Mouse (Mus musculus) kidney, postnatal 4 days (tissue): Measurements from ENCODE around the gene Myf6.

Experiments used
- DNase-seq, 2 experiments: peaks; one replicate each; pipeline ENCODE4 v3.0.0; 2021; ENCODE audit warnings: mixed read lengths in 2 of 2

Gene Myf6

DNA sequence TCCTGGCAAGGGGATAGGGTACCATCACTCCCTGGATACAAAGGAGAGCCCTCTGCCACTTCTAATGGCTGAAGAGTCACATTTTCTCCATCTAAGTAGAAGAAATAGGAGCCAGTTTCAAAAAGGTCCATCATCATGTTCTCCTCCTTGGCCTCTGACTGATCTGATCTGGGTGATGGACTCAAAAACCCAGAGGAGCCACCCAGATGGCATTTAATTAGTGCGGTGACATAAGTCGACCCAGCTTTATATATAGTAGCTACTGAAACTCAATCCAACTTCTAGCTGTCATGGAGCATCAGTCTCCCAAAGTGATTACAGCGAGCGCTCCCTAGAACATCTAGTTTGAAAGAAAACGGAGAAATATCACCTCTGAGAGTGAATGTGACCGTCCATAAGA is at the start of gene Myf6:
Myf6 (minus strand) TSS at position 170 of the 400 bp plus-strand sequence.
- no peak for DNase-seq

GRCm38 (mm10) chr10:107543026-107543425 is 48.5 kb upstream of the Myf6 start:
- DNase-seq: no peak

DNA sequence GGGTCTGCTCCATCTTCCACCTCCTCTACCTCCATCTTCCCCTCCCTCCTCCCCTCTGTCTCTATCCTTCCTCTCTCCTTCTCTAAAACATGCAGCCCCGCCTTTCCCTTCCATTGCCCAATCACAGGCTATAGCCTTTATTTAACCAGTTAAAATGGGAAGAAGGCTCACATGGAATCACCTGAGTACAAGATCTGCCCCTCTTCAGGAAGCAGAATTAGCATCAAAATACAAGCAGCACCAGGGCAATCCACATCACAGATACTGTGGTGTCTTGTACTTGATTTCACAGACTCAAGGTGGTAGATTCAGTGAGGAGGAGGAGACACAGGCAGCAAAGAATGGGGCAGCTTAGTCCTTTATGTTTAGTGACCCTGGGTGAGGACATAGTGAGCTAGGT is 34.2 kb upstream of the Myf6 start:
- DNase-seq: no peak

GRCm38 (mm10) chr10:107519216-107519615 is 24.7 kb upstream of the Myf6 start:
- DNase-seq: no peak

DNA sequence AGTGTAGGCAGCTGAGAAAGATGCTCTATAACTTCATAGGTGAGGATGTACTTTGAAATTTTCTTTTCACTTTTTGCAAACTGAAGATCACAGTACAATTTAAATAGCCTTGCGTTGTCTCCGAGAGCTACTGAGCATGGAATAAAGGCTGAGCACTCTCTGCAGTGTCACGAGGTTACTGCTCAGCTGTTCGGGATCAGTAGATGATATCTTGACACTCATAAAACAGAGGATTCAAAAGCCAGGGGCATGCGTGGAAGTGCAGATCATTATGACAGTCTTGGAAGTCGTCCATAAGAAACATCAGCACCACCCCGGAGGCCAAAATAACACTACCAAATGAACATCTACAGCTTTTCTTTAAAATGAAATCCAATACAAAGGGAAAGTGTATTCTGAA is 22.1 kb upstream of the Myf6 start:
- peak; percentile 9 to 22 for DNase-seq

GRCm38 (mm10) chr10:107514735-107515134 is 20.2 kb upstream of the Myf6 start:
- no peak for DNase-seq

DNA sequence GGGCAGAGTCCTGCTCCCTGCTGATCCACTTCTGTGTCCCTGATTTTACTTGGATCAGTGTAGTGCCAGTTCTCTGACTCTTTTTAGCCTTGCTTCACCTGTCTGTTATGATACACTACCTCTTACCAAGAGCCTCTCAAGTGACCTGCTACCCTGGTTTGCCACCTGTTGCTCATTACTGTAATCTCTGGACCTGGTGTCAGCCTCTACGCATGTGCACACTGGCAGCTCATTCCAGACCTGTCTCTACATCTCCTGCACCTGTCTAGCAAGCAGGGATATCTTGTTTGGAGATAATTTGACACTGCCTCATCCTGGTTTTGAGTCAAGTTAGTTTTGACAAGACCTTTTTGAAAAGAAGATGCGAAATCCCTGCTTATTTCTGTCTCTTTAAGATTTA is 11.9 kb upstream of the Myf6 start:
- no peak for DNase-seq

GRCm38 (mm10) chr10:107503430-107503829 is 8.9 kb upstream of the Myf6 start:
- DNase-seq: no peak

DNA sequence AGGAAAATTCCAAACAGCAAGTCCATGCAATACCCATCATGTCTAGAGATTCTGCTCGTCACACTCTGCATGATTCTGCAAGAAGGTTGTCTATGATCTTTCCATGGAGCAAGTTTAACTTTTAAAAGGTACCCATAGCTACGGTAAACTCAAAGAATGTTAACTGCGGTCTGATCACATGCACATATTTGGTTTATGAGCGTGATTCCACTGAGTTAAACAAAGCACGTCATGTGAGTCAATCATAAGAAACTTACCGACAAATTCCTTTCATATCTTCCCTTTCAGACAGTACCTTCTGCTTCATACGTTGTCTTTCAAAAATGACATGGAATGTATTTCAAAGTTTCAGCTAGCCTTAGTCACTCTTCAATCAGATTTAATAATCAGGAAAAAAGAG is 7.7 kb upstream of the Myf6 start:
- DNase-seq: no peak

DNA sequence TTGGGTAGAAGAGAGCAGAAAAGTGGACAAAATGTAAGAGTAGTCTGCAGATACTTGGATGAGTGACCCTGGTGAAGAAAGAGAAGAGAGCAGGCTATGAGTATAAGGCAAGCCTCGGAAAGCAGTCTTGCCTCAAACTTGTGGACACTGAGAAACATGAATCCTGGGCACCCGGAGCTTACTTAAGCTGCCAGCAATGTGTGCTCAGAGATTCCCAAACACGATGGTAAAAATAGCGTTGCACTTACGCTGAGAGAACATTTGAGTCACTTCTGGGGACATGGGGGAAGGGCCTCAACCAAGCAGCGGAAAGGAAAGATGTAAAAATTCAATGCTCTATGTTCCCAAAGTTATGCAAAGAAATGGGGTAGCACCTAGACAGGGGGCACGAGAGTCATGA is 5.1 kb upstream of the Myf6 start:
- no peak for DNase-seq

GRCm38 (mm10) chr10:107496402-107496801 is 1.9 kb upstream of the Myf6 start:
- no peak for DNase-seq

DNA sequence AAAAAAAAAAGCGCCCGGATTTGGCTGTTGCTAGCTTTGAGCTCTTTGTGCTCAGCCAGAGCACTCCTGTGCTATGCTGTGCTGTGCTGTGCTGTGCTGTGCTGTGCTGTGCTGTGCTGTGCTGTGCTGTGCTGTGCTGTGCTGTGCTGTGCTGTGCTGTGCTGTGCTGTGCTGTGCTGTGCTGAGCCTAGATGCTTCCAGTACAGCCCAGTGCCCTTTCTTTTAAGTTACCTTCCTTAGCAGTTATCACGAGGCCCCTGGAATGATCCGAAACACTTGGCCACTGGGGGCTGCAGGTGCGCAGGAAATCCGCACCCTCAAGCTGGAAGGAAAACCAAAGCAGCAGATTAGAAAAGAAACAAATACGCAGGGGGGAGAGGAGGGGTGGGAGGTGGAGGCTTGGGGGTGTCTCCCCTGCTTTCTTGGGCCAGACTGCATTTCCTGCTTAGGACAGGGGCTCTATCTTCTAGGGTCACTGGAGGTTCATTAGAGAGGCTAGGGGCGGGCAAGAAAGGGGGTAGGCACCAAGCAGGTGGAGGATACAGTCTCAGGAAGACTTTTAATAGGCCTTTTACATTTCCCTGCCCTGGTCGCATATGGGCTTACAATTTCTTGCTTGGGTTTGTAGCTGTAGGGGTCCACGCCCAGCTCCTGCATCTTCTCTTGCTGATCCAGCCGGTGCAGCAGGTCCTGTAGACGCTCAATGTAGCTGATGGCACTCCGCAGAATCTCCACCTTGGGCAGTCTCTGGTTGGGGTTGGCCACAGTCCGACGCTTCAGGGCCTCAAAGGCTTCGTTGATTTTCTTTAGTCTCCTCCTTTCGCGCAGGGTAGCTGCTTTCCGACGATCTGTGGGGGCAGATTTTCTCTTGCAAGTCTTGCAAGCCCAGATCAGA is 710 bp downstream of the Myf6 start:
- DNase-seq: no peak

GRCm38 (mm10) chr10:107492867-107493579 is 1.5 kb downstream of the Myf6 start:
- no peak for DNase-seq

DNA sequence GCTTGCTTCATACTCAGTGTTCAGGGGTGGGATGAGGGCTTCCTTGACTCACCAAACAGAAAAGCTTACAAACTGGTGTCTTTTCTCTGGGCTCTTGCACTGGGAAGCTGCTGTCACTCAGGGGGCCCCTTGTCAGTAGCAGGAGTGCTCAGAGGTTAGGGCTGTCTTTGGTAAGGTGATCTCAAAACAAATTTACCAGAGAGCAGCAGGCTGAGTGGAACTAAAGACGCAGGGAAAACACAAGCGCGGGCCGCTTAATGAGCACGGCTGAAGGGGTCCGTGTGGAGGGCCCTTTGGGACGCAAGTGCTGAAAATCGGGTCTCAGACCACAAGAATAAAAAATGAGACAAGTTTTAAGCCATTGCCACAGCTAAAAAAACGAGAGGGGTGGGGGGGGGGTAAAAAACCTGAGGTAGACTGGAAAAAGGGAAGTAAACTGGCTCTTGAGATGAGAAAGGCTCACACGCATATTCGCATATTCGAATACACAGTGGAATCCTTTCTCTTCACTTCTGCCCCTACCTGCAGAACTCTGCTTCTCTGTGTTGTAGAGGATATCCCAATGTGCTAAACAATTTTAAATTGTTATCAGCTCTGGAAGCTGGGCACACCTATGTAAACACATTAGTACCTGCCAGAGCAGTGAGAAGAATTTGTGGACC is 5.8 kb downstream of the Myf6 start:
- no peak for DNase-seq

DNA sequence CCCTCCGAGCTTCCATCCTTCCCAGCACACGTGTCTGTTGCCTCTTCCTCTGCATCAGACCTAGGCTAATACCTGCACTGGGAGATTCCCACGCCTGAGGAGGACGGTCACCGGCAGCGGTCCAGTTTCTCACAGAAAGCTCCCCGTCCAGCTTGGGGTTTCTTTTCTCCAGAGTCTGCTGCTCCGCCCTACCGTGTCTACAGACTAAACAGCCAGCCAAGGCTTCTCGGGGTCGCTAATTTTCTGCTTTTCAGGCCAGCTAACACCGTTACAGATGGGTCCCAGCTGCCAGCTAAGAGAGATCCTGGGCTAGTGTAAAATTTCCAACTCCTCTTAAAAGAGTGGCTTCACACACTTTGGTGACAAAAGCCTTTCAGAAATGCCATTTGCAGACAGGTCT is 7.8 kb downstream of the Myf6 start:
- peak; percentile 17 to 20 for DNase-seq

DNA sequence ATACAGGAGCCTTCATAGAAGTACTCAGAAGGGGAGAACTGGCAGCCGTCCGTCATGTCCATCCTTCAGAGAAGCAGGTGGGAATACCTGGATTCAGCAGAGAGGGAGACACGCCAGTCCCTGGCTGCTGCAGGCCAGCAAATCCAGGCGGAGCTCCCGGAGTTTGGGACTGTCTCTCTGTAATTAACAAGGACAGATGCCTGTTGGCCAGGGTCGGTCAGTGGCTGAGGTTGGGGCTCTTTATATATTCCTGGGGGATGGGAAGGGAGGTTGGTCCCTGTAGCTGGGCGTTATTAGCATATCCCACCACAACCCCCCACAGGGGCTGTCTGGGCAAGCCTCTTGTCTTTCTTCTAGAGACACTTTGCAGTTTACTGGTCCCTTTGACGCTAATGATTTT is 8.7 kb downstream of the Myf6 start, which contains the start of gene Myf5:
Myf5 (minus strand) TSS at position 265 of the 400 bp plus-strand sequence.
- no peak for DNase-seq

- DNase-seq: peak in 1 of 2 experiments; percentile 12
Measured at GRCm38 (mm10) chr10:107484050-107484449, 10.5 kb downstream of the Myf6 start.

- DNase-seq: no peak
Measured at GRCm38 (mm10) chr10:107473497-107473896, 21.0 kb downstream of the Myf6 start.

DNA sequence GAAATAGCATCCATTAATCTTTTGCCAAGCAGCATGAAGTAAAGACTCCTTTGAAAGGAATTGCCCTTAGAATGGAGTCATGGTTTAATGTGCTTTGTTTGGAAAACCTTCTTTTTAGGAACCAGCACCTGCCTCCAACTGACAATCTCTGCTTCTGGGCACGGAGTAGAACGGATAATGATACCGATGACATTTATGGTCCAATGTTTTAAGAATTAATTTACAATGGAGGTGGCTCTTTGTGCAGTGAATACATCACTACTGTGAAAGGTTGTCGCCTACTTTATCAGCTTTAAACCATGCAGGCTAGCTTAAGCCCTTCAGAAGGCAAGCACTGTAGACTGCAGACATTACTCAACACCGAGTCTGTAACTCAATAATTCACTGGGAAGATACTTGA is 22.8 kb downstream of the Myf6 start:
- no peak for DNase-seq

DNA sequence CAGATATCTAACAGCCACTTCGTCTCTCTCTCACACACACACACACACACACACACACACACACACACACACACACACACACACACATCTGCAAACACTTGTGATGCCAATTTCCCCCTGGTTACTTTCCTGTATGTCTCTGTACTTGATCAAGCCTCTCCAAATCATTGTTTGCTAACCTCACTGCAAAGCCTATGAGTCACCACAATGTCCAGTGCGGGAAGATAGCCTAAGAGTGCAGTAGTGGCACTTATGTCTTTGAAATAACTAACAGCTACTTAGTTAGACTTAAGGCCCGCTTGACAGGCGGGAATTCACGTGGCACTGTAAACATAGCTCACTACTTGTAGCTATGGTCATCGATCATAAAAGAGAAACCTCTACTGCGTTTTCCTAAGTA is 26.7 kb downstream of the Myf6 start:
- no peak for DNase-seq

- DNase-seq: no peak
Measured at GRCm38 (mm10) chr10:107449496-107450330, 44.8 kb downstream of the Myf6 start.
